Mouse (Mus musculus) megakaryocyte, embryonic 14.5 days (primary cell): Measurements from ENCODE around the gene Aoah. TPM values are rescaled to one million over a fixed set of nuclear protein-coding genes. Genes with fewer than 3 reads are reported as not detected.

ENCODE experiments used
- H3K27me3 ChIP-seq: replicated peaks from 2 replicates; pipeline ENCODE3; 2012; ENCODE audit warnings: inconsistent platforms
- H3K36me3 ChIP-seq: replicated peaks from 2 replicates; pipeline ENCODE3; 2012; ENCODE audit warnings: low read length, inconsistent platforms, mixed read lengths
- H3K4me1 ChIP-seq: 2 replicates; pipeline ENCODE4 v1.6.1; 2012; ENCODE audit warnings: inconsistent platforms
- H3K4me3 ChIP-seq: replicated peaks from 2 replicates; pipeline ENCODE3; 2012; ENCODE audit warnings: moderate library complexity, mild to moderate bottlenecking, inconsistent platforms
- H3K9me3 ChIP-seq: 2 replicates; pipeline ENCODE4 v1.6.1; 2012; ENCODE audit warnings: inconsistent platforms
- FLI1 ChIP-seq: IDR thresholded peaks from 2 replicates; pipeline ENCODE4 v1.6.1; 2012; ENCODE audit warnings: low read length, inconsistent platforms, mixed read lengths
- GATA1 ChIP-seq: IDR thresholded peaks from 3 replicates; pipeline ENCODE4 v1.6.1; 2012; ENCODE audit warnings: mixed read lengths, low read length, inconsistent platforms, borderline replicate concordance
- polyA plus RNA-seq: library from polyadenylated mRNA; stranded (reverse); fragments of >175 nt; gene quantifications from 2 replicates; pipeline ENCODE4 v1.2.3, GENCODE M21; 2012; ENCODE audit warnings: low replicate concordance; ENCODE audit not compliant: insufficient read depth

The Aoah gene
- polyA plus RNA-seq, 1 experiment, result 0.48 TPM

- Histone ChIP-seq H3K9me3 (no peaks in the 10 kb centered on the region), H3K36me3 (no peaks in the 10 kb centered on the region), H3K4me3 (no peak overlapping the region), H3K4me1 (no peaks in the 10 kb centered on the region), H3K27me3 (no peaks in the 10 kb centered on the region)
- no peak for TF ChIP-seq FLI1
- no peak for TF ChIP-seq GATA1
Observed at GRCm38 (mm10) chr13:20904118-20904517, 110.2 kb downstream of the Aoah start.

GRCm38 (mm10) chr13:20905195-20905594 lies 111.3 kb downstream of the Aoah start:
- Histone ChIP-seq H3K4me3 (no peak overlapping the region), H3K9me3 (peaks cover 4% of the 10 kb centered on the region; the same call in 1 of the 2 replicates), H3K36me3 (no peaks in the 10 kb centered on the region), H3K27me3 (no peaks in the 10 kb centered on the region), H3K4me1 (no peaks in the 10 kb centered on the region)
- no peak for TF ChIP-seq GATA1
- TF ChIP-seq FLI1, result no peak

DNA sequence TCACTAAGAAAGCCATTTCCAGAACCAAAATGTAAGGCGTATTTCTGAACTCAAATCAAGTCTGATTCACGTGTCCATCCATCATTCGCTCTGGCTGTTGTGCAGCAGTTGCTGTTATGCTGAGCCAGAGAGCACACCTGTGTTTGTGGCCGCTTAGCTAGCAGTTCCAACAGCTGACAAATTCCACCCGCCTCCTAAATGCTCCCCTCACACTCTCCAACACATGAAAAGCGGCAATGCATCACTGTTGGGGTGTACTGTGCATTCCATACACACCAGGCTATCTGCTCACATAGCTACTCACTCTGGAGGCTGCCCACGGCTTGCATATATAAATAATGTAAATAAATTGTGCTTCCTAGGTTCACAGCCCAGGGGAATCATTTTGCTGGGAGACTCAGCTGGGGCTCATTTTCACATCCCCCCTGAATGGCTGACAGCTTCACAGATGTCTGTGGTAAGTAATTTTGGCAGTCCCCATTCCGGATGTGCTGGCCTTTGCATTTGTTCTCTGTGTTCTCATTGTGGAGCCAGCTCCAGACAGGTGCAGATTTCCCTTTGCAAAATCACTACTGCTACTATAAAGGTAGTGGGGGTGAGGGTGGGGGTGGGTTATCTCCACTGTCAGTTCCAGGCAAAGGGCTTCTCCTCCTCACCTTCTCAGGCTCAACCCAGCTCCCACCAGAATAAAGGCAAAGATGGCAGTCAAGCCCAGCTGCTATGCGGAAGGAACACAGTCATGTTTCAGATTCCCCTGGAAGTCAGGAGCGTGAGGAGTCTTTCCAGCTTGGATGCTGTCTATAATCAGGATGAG lies 123.0 kb downstream of the Aoah start:
- TF ChIP-seq GATA1 (no peak), FLI1 (no peak)
- Histone ChIP-seq H3K36me3 (no peaks in the 10 kb centered on the region), H3K4me3 (no peak overlapping the region), H3K9me3 (no peaks in the 10 kb centered on the region), H3K4me1 (no peaks in the 10 kb centered on the region), H3K27me3 (no peaks in the 10 kb centered on the region)

DNA sequence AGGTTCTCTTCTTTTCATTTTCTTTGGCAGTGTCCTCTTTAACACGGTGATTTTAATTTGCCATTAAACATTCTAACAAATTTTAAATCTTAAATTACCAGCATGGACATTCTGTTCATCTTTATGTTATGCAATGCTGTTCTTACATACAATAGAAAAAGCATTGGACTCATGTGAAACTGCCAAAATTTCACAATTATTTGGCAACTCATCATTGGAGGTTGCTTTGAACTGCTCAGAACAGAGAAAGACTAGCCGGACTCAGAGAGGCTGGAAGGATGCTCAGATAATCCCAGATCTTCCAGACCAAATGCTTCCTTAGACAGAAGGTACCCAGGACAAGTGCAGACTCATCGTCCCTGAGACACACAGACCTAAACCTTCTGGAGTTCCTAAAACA lies 126.5 kb downstream of the Aoah start:
- H3K27me3 ChIP-seq, result no peaks in the 10 kb centered on the region
- no peak overlapping the region for H3K4me3 ChIP-seq
- H3K9me3 ChIP-seq, result no peaks in the 10 kb centered on the region
- TF ChIP-seq GATA1 (no peak), FLI1 (no peak)
- H3K4me1 ChIP-seq, result no peaks in the 10 kb centered on the region
- H3K36me3 ChIP-seq, result no peaks in the 10 kb centered on the region

- Histone ChIP-seq H3K4me3 (no peak overlapping the region), H3K4me1 (no peaks in the 10 kb centered on the region), H3K36me3 (no peaks in the 10 kb centered on the region), H3K9me3 (no peaks in the 10 kb centered on the region), H3K27me3 (no peaks in the 10 kb centered on the region)
- TF ChIP-seq GATA1, result no peak
- no peak for TF ChIP-seq FLI1
Observed at GRCm38 (mm10) chr13:20936016-20936415, 142.1 kb downstream of the Aoah start.

- no peaks in the 10 kb centered on the region for H3K9me3 ChIP-seq
- TF ChIP-seq FLI1 (no peak), GATA1 (no peak)
- H3K27me3 ChIP-seq, result no peaks in the 10 kb centered on the region
- no peaks in the 10 kb centered on the region for H3K36me3 ChIP-seq
- no peak overlapping the region for H3K4me3 ChIP-seq
- no peaks in the 10 kb centered on the region for H3K4me1 ChIP-seq
Observed at GRCm38 (mm10) chr13:20937452-20937851, 143.5 kb downstream of the Aoah start.

DNA sequence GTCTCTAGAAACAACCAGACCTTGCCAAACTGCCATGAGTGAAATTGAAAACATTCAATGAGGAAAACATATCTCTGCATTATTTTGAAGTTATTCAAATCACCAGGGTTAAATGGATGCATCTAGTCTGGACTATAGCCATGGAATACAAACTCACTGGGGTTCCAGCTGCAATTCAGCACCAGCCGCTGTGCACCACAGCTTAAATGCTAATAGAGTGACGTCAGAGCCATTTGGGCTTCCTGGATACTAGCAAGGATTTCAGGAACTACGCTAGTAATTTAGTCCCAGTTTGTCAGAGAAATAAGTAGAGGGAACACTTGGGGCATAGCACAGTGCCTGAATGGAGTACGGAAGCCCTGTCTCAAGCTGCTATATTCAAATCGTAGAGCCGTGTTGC lies 145.2 kb downstream of the Aoah start:
- H3K36me3 ChIP-seq, result no peaks in the 10 kb centered on the region
- TF ChIP-seq FLI1, result no peak
- TF ChIP-seq GATA1, result no peak
- no peaks in the 10 kb centered on the region for H3K27me3 ChIP-seq
- no peaks in the 10 kb centered on the region for H3K4me1 ChIP-seq
- H3K4me3 ChIP-seq, result no peak overlapping the region
- H3K9me3 ChIP-seq, result 0 out of 2 replicates have a peak, but pooled peaks cover 5% of the 10 kb centered on the region

- Histone ChIP-seq H3K36me3 (no peaks in the 10 kb centered on the region), H3K4me3 (no peak overlapping the region), H3K4me1 (no peaks in the 10 kb centered on the region), H3K9me3 (0 out of 2 replicates have a peak, but pooled peaks cover 5% of the 10 kb centered on the region), H3K27me3 (no peaks in the 10 kb centered on the region)
- TF ChIP-seq GATA1 (no peak), FLI1 (no peak)
Observed at GRCm38 (mm10) chr13:20940389-20940788, 146.5 kb downstream of the Aoah start.

DNA sequence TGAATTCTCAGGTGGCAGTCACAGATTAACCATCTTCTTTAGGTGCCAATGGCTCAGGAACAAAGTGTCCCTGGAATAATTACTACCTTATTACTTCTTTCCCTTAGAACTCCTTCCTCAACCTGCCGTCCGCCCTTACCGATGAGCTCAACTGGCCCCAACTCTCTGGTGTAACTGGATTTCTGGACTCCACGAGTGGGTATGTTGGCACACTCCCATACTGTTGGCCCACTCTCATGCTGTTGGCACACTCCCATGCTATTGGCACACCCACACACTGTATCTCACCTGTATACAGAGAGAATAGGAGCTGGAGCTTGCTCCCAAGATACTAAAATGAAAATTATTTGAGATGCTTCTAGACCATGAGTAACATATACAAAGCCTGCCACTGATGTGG lies 147.8 kb downstream of the Aoah start:
- TF ChIP-seq FLI1 (no peak), GATA1 (no peak)
- no peaks in the 10 kb centered on the region for H3K27me3 ChIP-seq
- H3K4me1 ChIP-seq, result no peaks in the 10 kb centered on the region
- 0 out of 2 replicates have a peak, but pooled peaks cover 5% of the 10 kb centered on the region for H3K9me3 ChIP-seq
- no peaks in the 10 kb centered on the region for H3K36me3 ChIP-seq
- H3K4me3 ChIP-seq, result no peak overlapping the region

- Histone ChIP-seq H3K9me3 (no peaks in the 10 kb centered on the region), H3K4me3 (no peak overlapping the region), H3K36me3 (no peaks in the 10 kb centered on the region), H3K27me3 (no peaks in the 10 kb centered on the region), H3K4me1 (no peaks in the 10 kb centered on the region)
- no peak for TF ChIP-seq GATA1
- TF ChIP-seq FLI1, result no peak
Observed at GRCm38 (mm10) chr13:20963086-20963485, 169.2 kb downstream of the Aoah start.
